Mouse (Mus musculus): Measurements from ENCODE around the gene Lpp.
"Not testable (repeated sequence)": the region's sequence is repeated elsewhere in the genome, so short reads cannot be mapped to it uniquely, and the experiment has no call there.

Gene Lpp

GRCm38 (mm10) chr16:25010980-25011877, 617.9 kb downstream of the Lpp start:
- in situ Hi-C loops (cut with MboI; ENCODE audit: low pct_unique_long_range_greater_than_20kb in 1 of 2, low sequenced_read_pairs in 2 of 2, unreplicated experiment in 1 of 2), result no loop called here

- in situ Hi-C loops (cut with MboI; ENCODE audit: low pct_unique_long_range_greater_than_20kb in 1 of 2, low sequenced_read_pairs in 2 of 2, unreplicated experiment in 1 of 2), result no loop called here
Observed at GRCm38 (mm10) chr16:25012938-25013337, 619.6 kb downstream of the Lpp start.

- in situ Hi-C loops (cut with MboI; ENCODE audit: low pct_unique_long_range_greater_than_20kb in 1 of 2, low sequenced_read_pairs in 2 of 2, unreplicated experiment in 1 of 2), result no loop called here
Observed at GRCm38 (mm10) chr16:25016261-25016836, 623.0 kb downstream of the Lpp start.

- in situ Hi-C loops (cut with MboI; ENCODE audit: low pct_unique_long_range_greater_than_20kb in 1 of 2, low sequenced_read_pairs in 2 of 2, unreplicated experiment in 1 of 2), result no loop called here
Observed at GRCm38 (mm10) chr16:25017046-25017445, 623.7 kb downstream of the Lpp start.

GRCm38 (mm10) chr16:25021743-25022359, 628.5 kb downstream of the Lpp start:
- in situ Hi-C loops (cut with MboI; ENCODE audit: low pct_unique_long_range_greater_than_20kb in 1 of 2, low sequenced_read_pairs in 2 of 2, unreplicated experiment in 1 of 2), result not testable (repeated sequence)

- in situ Hi-C loops (cut with MboI; ENCODE audit: low pct_unique_long_range_greater_than_20kb in 1 of 2, low sequenced_read_pairs in 2 of 2, unreplicated experiment in 1 of 2), result no loop called here
Observed at GRCm38 (mm10) chr16:25024591-25024990, 631.3 kb downstream of the Lpp start.

GRCm38 (mm10) chr16:25026191-25026590, 632.9 kb downstream of the Lpp start:
- in situ Hi-C loops (cut with MboI; ENCODE audit: low pct_unique_long_range_greater_than_20kb in 1 of 2, low sequenced_read_pairs in 2 of 2, unreplicated experiment in 1 of 2), result loop anchor here in 1 of 2 experiments (25.0 kb wide), 1 partner anchor 1914 kb away; the partner anchor contains the start of gene Eif4a2

GRCm38 (mm10) chr16:25029548-25029947, 636.2 kb downstream of the Lpp start:
- in situ Hi-C loops (cut with MboI; ENCODE audit: low pct_unique_long_range_greater_than_20kb in 1 of 2, low sequenced_read_pairs in 2 of 2, unreplicated experiment in 1 of 2), result loop anchor here in 1 of 2 experiments (25.0 kb wide), 1 partner anchor 1917 kb away; the partner anchor contains the start of gene Eif4a2

- in situ Hi-C loops (cut with MboI; ENCODE audit: low pct_unique_long_range_greater_than_20kb in 1 of 2, low sequenced_read_pairs in 2 of 2, unreplicated experiment in 1 of 2), result loop anchor here in 1 of 2 experiments (25.0 kb wide), 1 partner anchor 1925 kb away; the partner anchor contains the start of gene Eif4a2
Observed at GRCm38 (mm10) chr16:25037361-25037760, 644.1 kb downstream of the Lpp start.

GRCm38 (mm10) chr16:25038529-25038928, 645.2 kb downstream of the Lpp start:
- in situ Hi-C loops (cut with MboI; ENCODE audit: low pct_unique_long_range_greater_than_20kb in 1 of 2, low sequenced_read_pairs in 2 of 2, unreplicated experiment in 1 of 2), result loop anchor here in 1 of 2 experiments (25.0 kb wide), 1 partner anchor 1926 kb away; the partner anchor contains the start of gene Eif4a2

GRCm38 (mm10) chr16:25039904-25040303, 646.6 kb downstream of the Lpp start:
- in situ Hi-C loops (cut with MboI; ENCODE audit: low pct_unique_long_range_greater_than_20kb in 1 of 2, low sequenced_read_pairs in 2 of 2, unreplicated experiment in 1 of 2), result loop anchor here (10.0 to 25.0 kb wide), 2 partner anchors 1125 to 1928 kb away; partner anchors contain the start of gene Eif4a2 (in 1 of the 2)

GRCm38 (mm10) chr16:25041165-25041564, 647.9 kb downstream of the Lpp start:
- in situ Hi-C loops (cut with MboI; ENCODE audit: low pct_unique_long_range_greater_than_20kb in 1 of 2, low sequenced_read_pairs in 2 of 2, unreplicated experiment in 1 of 2), result loop anchor here (10.0 to 25.0 kb wide), 2 partner anchors 1126 to 1929 kb away; partner anchors contain the start of gene Eif4a2 (in 1 of the 2)

GRCm38 (mm10) chr16:25041855-25042529, 648.7 kb downstream of the Lpp start:
- in situ Hi-C loops (cut with MboI; ENCODE audit: low pct_unique_long_range_greater_than_20kb in 1 of 2, low sequenced_read_pairs in 2 of 2, unreplicated experiment in 1 of 2), result loop anchor here (10.0 to 25.0 kb wide), 2 partner anchors 1127 to 1930 kb away; partner anchors contain the start of gene Eif4a2 (in 1 of the 2)
